Mouse (Mus musculus) E14TG2a.4 (cell line): ENCODE results near the gene Mrc2.

Experiments used
- CTCF ChIP-seq: conservative IDR thresholded peaks from 2 replicates; pipeline ENCODE4 v1.5.1; 2014; ENCODE audit warnings: low read length
- NANOG ChIP-seq: IDR thresholded peaks from 2 replicates; pipeline ENCODE4 v1.6.1; 2014; ENCODE audit warnings: borderline replicate concordance, low read length, mixed read lengths
- POU5F1 ChIP-seq: IDR thresholded peaks from 2 replicates; pipeline ENCODE4 v1.6.1; 2014; ENCODE audit warnings: low read length, borderline replicate concordance

DNA sequence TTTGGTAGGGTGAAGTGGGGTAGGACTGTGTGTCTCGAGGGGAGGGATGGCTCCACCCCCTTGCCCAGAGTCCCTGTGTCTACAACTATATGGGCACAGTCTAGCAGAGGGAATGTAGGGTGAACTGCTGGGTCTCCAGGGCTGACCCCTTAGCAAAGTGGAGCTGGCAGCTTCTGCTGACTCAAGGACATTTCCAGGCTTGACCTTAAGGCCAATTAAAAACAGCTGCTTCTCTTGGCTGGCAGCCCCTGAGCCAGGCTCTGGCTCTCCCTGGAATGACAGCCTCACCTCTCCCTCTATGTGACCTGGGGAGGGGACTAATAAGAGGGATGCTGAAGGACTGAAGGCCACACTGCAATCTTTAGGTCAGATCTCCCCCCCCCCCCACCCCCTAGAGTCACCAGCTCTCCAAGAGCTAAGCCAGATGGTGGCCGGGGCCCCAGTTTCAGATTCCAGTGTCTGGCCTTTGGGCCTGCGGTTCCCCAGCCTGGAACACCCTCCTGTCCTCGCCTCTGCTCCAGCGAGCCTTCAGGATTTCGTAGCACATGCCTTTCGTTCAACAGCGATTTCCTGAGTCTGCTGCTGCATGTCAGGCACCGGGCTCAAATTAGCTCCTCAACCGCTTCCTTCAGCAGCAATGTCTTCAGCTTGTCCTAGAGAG lies 20.7 kb downstream of the Mrc2 start:
- TF ChIP-seq CTCF = no peak
- no peak for TF ChIP-seq POU5F1
- no peak for TF ChIP-seq NANOG
